Mouse (Mus musculus) CH12.LX (cell line): ENCODE data around the gene Aagab. TPM values are rescaled to one million over a fixed set of nuclear protein-coding genes. Genes with fewer than 3 reads are reported as not detected.

ENCODE experiments used
- DNase-seq: peaks from one replicate; pipeline ENCODE4 v3.0.0-alpha.2; 2013; ENCODE audit errors: extremely low read depth
- H3K27ac ChIP-seq: 2 replicates; pipeline ENCODE4 v1.5.1; 2012; ENCODE audit warnings: low read depth, mild to moderate bottlenecking, control low read depth, moderate library complexity; ENCODE audit not compliant: insufficient read depth
- H3K27me3 ChIP-seq: replicated peaks from 2 replicates; pipeline ENCODE3; 2012; ENCODE audit warnings: inconsistent platforms
- H3K36me3 ChIP-seq, 2 experiments: replicated peaks in 1 of 2; 2 replicates each; pipeline versions ENCODE3 to v1.6.1; 2012; ENCODE audit warnings: inconsistent platforms in 1 of 2, low read length in 1 of 2, mild to moderate bottlenecking in 1 of 2, mixed read lengths in 1 of 2, moderate library complexity in 1 of 2; ENCODE audit not compliant: control insufficient read depth in 1 of 2, insufficient read depth in 1 of 2
- H3K4me1 ChIP-seq, 2 experiments: 2 replicates each; pipeline ENCODE4 v1.6.1; 2012; ENCODE audit warnings: inconsistent platforms in 1 of 2, moderate library complexity in 1 of 2; ENCODE audit not compliant: insufficient read depth in 2 of 2, control insufficient read depth in 1 of 2
- H3K4me2 ChIP-seq: 2 replicates; pipeline ENCODE4 v1.6.1; 2012; ENCODE audit warnings: low read depth, mild to moderate bottlenecking, control low read depth; ENCODE audit not compliant: poor library complexity, insufficient read depth, severe bottlenecking
- H3K4me3 ChIP-seq, 3 experiments: fragments of 150-350 bp in 1 of 3; sonication (generic) in 1 of 3; replicated peaks in 1 of 3; 2 replicates each; pipeline versions ENCODE3 to v1.5.1; 2011 to 2012; ENCODE audit warnings: low read depth in 2 of 3, low read length in 2 of 3, mild to moderate bottlenecking in 2 of 3, moderate library complexity in 2 of 3, control low read depth in 1 of 3, improper control_type of control experiment in 1 of 3, inconsistent platforms in 1 of 3, mixed read lengths in 1 of 3; ENCODE audit not compliant: poor library complexity in 1 of 3
- H3K79me2 ChIP-seq: replicated peaks from 2 replicates; pipeline ENCODE4 v1.6.1; 2012; ENCODE audit warnings: mild to moderate bottlenecking, moderate library complexity; ENCODE audit not compliant: control insufficient read depth, poor library complexity, insufficient read depth, severe bottlenecking; ENCODE audit errors: extremely low read depth
- H3K9ac ChIP-seq: 2 replicates; pipeline ENCODE4 v1.6.1; 2012; ENCODE audit warnings: low read depth, mild to moderate bottlenecking, control low read depth, moderate library complexity; ENCODE audit not compliant: insufficient read depth
- H3K9me3 ChIP-seq: replicated peaks from 2 replicates; pipeline ENCODE3; 2012; ENCODE audit warnings: low read length, inconsistent platforms, mixed read lengths
- BHLHE40 ChIP-seq: IDR thresholded peaks from 2 replicates; pipeline ENCODE4 v1.6.1; 2011; ENCODE audit warnings: mild to moderate bottlenecking, low read depth, low read length, improper control_type of control experiment
- CHD1 ChIP-seq: IDR thresholded peaks from 2 replicates; pipeline ENCODE4 v1.6.1; 2012; ENCODE audit warnings: low read depth, low read length, improper control_type of control experiment, inconsistent platforms
- CHD2 ChIP-seq: IDR thresholded peaks from 2 replicates; pipeline ENCODE4 v1.6.1; 2011; ENCODE audit warnings: low read length, improper control_type of control experiment
- E2F4 ChIP-seq: IDR thresholded peaks from 2 replicates; pipeline ENCODE4 v1.6.1; 2011; ENCODE audit warnings: low read depth, low read length, improper control_type of control experiment; ENCODE audit not compliant: insufficient replicate concordance
- HCFC1 ChIP-seq: IDR thresholded peaks from 2 replicates; pipeline ENCODE4 v1.6.1; 2012; ENCODE audit warnings: low read depth, mild to moderate bottlenecking, inconsistent platforms, low read length, improper control_type of control experiment
- KAT2A ChIP-seq: IDR thresholded peaks from 2 replicates; pipeline ENCODE4 v1.6.1; 2012; ENCODE audit warnings: low read length, improper control_type of control experiment, inconsistent platforms; ENCODE audit not compliant: insufficient replicate concordance
- MAFK ChIP-seq: IDR thresholded peaks from 2 replicates; pipeline ENCODE4 v1.6.1; 2011; ENCODE audit warnings: low read length, improper control_type of control experiment; ENCODE audit not compliant: insufficient replicate concordance
- MEF2A ChIP-seq: IDR thresholded peaks from 2 replicates; pipeline ENCODE4 v1.6.1; 2014; ENCODE audit warnings: low read depth, mild to moderate bottlenecking, inconsistent platforms, low read length, improper control_type of control experiment, borderline replicate concordance
- MYC ChIP-seq: IDR thresholded peaks from 2 replicates; pipeline ENCODE4 v1.6.1; 2011; ENCODE audit warnings: low read depth, mild to moderate bottlenecking, improper control_type of control experiment, low read length
- NELFE ChIP-seq: IDR thresholded peaks from 2 replicates; pipeline ENCODE4 v1.6.1; 2011; ENCODE audit warnings: low read depth, low read length, improper control_type of control experiment
- NRF1 ChIP-seq: IDR thresholded peaks from 2 replicates; pipeline ENCODE4 v1.6.1; 2014; ENCODE audit warnings: low read depth, mild to moderate bottlenecking, inconsistent platforms, low read length, improper control_type of control experiment, moderate library complexity
- PAX5 ChIP-seq: IDR thresholded peaks from 2 replicates; pipeline ENCODE4 v1.6.1; 2012; ENCODE audit warnings: low read length, inconsistent platforms, mixed read lengths
- POLR2AphosphoS2 ChIP-seq: IDR thresholded peaks from 2 replicates; pipeline ENCODE4 v1.6.1; 2011; ENCODE audit warnings: low read depth, low read length, improper control_type of control experiment
- RAD21 ChIP-seq: IDR thresholded peaks from 2 replicates; pipeline ENCODE4 v1.6.1; 2011; ENCODE audit warnings: low read depth, mild to moderate bottlenecking, low read length, improper control_type of control experiment, moderate library complexity
- SIN3A ChIP-seq: IDR thresholded peaks from 2 replicates; pipeline ENCODE4 v1.6.1; 2012; ENCODE audit warnings: low read length, improper control_type of control experiment, inconsistent platforms
- SMC3 ChIP-seq: IDR thresholded peaks from 2 replicates; pipeline ENCODE4 v1.6.1; 2011; ENCODE audit warnings: low read depth, low read length, improper control_type of control experiment
- TBP ChIP-seq: conservative IDR thresholded peaks from 2 replicates; pipeline ENCODE4 v1.6.1; 2011; ENCODE audit warnings: low read depth, low read length, improper control_type of control experiment
- USF2 ChIP-seq: conservative IDR thresholded peaks from 2 replicates; pipeline ENCODE4 v1.6.1; 2011; ENCODE audit warnings: low read depth, low read length, improper control_type of control experiment
- ZC3H11A ChIP-seq: IDR thresholded peaks from 2 replicates; pipeline ENCODE4 v1.6.1; 2012; ENCODE audit warnings: low read depth, mild to moderate bottlenecking, inconsistent platforms, low read length, improper control_type of control experiment
- ZKSCAN1 ChIP-seq: IDR thresholded peaks from 2 replicates; pipeline ENCODE4 v1.6.1; 2012; ENCODE audit warnings: low read depth, inconsistent platforms, low read length, improper control_type of control experiment, borderline replicate concordance
- ZNF384 ChIP-seq: IDR thresholded peaks from 2 replicates; pipeline ENCODE4 v1.6.1; 2012; ENCODE audit warnings: low read depth, low read length, improper control_type of control experiment, inconsistent platforms
- dilution Hi-C: fragments of 300-500 bp; cut with MboI; formaldehyde crosslinking; loops from 2 replicates; pipeline ENCODE4 v1.14.3; 2020; ENCODE audit warnings: low sequenced_read_pairs; ENCODE audit not compliant: extremely low pct_unique_long_range_greater_than_20kb, extremely low pct_ligation_motif_present
- in situ Hi-C: fragments of 300-500 bp; cut with MboI; formaldehyde crosslinking; loops from 3 replicates; pipeline ENCODE4 v1.14.3; 2019; ENCODE audit warnings: low sequenced_read_pairs, low pct_ligation_motif_present, low pct_unique_long_range_greater_than_20kb, mixed read lengths
- polyA plus RNA-seq: library from polyadenylated mRNA; unstranded; fragments of >175 nt; gene quantifications from 2 replicates; pipeline ENCODE4 v1.2.1, GENCODE M21; 2012; ENCODE audit warnings: low read depth; ENCODE audit not compliant: insufficient read length
- total RNA-seq, 2 experiments: library from RNA; depleted of rRNA; stranded (reverse); fragments of 300-350 nt in 1 of 2; fragments of >200 nt in 1 of 2; gene quantifications; 2 replicates each; pipeline ENCODE4 v1.2.3; 2012 to 2014

The Aagab gene
- total and polyA plus RNA-seq, 3 experiments: 14.5 to 27.8 (median 14.5) TPM

DNA sequence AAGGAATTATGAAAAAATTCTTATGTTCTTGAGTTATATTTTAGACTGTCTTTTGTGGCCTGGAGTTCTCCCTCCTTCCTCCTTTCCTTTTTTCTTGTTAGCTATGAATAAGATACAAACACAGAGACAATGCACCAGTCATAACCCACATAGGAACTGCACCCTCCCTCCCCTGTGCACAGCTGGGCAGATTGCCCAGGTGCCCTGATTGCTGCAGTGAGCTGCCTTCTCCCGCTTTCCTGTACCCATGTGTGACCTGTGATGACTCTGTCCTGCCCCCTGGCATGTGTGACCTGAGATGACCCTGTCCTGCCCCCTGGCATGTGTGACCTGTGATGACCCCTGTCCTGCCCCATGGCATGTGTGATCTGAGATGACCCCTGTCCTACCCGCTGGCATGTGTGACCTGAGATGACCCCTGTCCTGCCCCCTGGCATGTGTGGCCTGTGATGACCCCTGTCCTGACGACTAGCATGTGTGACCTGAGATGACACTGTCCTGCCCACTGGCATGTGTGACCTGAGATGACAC, 46.9 kb upstream of the Aagab start:
- H3K36me3 ChIP-seq: no peaks in the 10 kb centered on the region
- DNase-seq: no peak
- H3K9ac ChIP-seq: no peak overlapping the region
- no peaks in the 10 kb centered on the region for H3K79me2 ChIP-seq
- dilution Hi-C loops: no loop called here
- peaks cover 10 to 11% of the 10 kb centered on the region in 2 experiments for H3K4me1 ChIP-seq
- no peak overlapping the region for H3K4me3 ChIP-seq
- in situ Hi-C loops: no loop called here
- H3K4me2 ChIP-seq: no peak overlapping the region
- no peaks in the 10 kb centered on the region for H3K27me3 ChIP-seq
- H3K27ac ChIP-seq: no peak overlapping the region
- no peak for TF ChIP-seq HCFC1
- no peak for TF ChIP-seq POLR2AphosphoS2
- no peak for TF ChIP-seq MEF2A
- no peak for TF ChIP-seq SMC3
- no peak for TF ChIP-seq PAX5
- no peak for TF ChIP-seq MAFK
- TF ChIP-seq NRF1: no peak
- TF ChIP-seq ZC3H11A: no peak
- TF ChIP-seq MYC: no peak
- no peak for TF ChIP-seq CHD1
- no peak for TF ChIP-seq ZNF384
- H3K9me3 ChIP-seq: no peaks in the 10 kb centered on the region

DNA sequence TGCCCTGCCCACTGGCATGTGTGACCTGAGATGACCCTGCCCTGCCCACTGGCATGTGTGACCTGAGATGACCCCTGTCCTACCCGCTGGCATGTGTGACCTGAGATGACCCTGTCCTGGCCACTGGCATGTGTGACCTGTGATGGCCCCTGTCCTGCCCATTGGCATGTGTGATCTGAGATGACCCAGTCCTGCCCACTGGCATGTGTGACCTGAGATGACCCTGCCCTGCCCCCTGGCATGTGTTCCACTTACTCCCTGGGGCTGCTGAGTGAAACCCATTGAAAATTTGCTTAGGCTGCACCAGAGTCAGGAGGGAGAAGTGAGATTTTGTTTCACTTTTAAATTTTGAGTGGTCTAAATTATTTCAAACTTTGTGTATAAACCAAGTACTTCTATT, 46.1 kb upstream of the Aagab start:
- dilution Hi-C loops: no loop called here

DNA sequence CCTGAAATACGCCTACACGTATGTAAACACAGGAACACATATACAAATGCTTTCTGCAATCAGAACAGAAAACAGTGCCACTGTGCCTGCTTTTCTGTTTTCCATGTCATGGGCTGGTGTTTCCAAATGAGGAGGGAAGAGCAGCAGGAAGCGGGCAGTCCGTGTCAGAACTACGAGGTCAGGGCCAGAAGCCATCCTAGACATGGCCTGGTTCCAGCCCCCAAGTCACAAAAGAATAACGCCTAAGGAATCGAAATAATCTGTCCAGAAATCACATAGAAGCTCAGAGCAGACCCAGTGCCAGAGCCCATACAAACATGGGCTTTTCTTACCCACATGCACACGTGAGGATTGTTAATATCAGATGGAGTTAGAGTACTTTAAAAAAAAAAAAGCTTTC, 45.5 kb upstream of the Aagab start:
- TF ChIP-seq POLR2AphosphoS2 (no peak), SMC3 (no peak), ZNF384 (no peak), HCFC1 (no peak), E2F4 (no peak), CHD2 (no peak), KAT2A (no peak), USF2 (no peak), ZKSCAN1 (no peak), ZC3H11A (no peak), TBP (no peak), RAD21 (no peak), PAX5 (no peak), MAFK (no peak), SIN3A (no peak)
- H3K4me1 ChIP-seq: peaks cover 10 to 11% of the 10 kb centered on the region in 2 experiments
- in situ Hi-C loops: no loop called here
- H3K9me3 ChIP-seq: no peaks in the 10 kb centered on the region
- H3K9ac ChIP-seq: no peak overlapping the region
- no peak overlapping the region for H3K4me3 ChIP-seq
- dilution Hi-C loops: no loop called here
- H3K36me3 ChIP-seq: no peaks in the 10 kb centered on the region
- H3K79me2 ChIP-seq: no peaks in the 10 kb centered on the region
- H3K27me3 ChIP-seq: no peaks in the 10 kb centered on the region
- H3K4me2 ChIP-seq: no peak overlapping the region
- H3K27ac ChIP-seq: no peak overlapping the region
- DNase-seq: no peak

More for the DNA sequence above, 46.1 kb upstream of the Aagab start:
- TF ChIP-seq NELFE: no peak
- TF ChIP-seq BHLHE40: 0 out of 2 replicates have a peak, but pooled peaks have one; percentile 17
- no peak overlapping the region for H3K4me3 ChIP-seq
- no peaks in the 10 kb centered on the region for H3K36me3 ChIP-seq
- no peak overlapping the region for H3K4me2 ChIP-seq
- in situ Hi-C loops: no loop called here
- H3K27ac ChIP-seq: no peak overlapping the region
- no peak overlapping the region for H3K9ac ChIP-seq
- H3K4me1 ChIP-seq: peaks cover 10 to 11% of the 10 kb centered on the region in 2 experiments
- H3K9me3 ChIP-seq: no peaks in the 10 kb centered on the region
- H3K79me2 ChIP-seq: no peaks in the 10 kb centered on the region
- no peaks in the 10 kb centered on the region for H3K27me3 ChIP-seq
- no peak for DNase-seq
